Mouse (Mus musculus) Patski (cell line): ENCODE measurements around the gene Trank1. TPM values are rescaled to one million over a fixed set of nuclear protein-coding genes. Genes with fewer than 3 reads are reported as not detected.
A peak's percentile ranks its signal among the peaks of the same experiment; 100 is the strongest.

Source experiments
- ATAC-seq: fragments of 100-300 bp; one replicate; pipeline ENCODE4 v1.8.0; 2021
- CTCF ChIA-PET: fragments of 350-600 bp; sonication (Branson Sonifier 250); formaldehyde crosslinking; loops from one replicate; lab custom pipeline; 2022; ENCODE audit warnings: inconsistent platforms; lab: Charles Lee
- POLR2A ChIA-PET: fragments of 350-600 bp; sonication (Branson Sonifier 250); formaldehyde crosslinking; loops from one replicate; lab custom pipeline; 2022; ENCODE audit warnings: antibody characterized with exemption, inconsistent platforms; lab: Charles Lee
- DNase-seq: peaks from one replicate; pipeline ENCODE4 v3.0.0-alpha.2; 2011; ENCODE audit warnings: low read depth, low spot score
- H3K27me3 ChIP-seq: fragments of 371-371 bp; one replicate; pipeline ENCODE4 v1.5.1; 2021
- CTCF ChIP-seq: fragments of 100-300 bp; IDR thresholded peaks from one replicate; pipeline ENCODE4 v1.5.1; 2021
- in situ Hi-C: fragments of 300-500 bp; cut with MboI; formaldehyde crosslinking; loops from 3 replicates; pipeline ENCODE4 v1.11.1; 2018; ENCODE audit warnings: low pct_unique_long_range_greater_than_20kb, mixed read lengths
- polyA plus RNA-seq: library from polyadenylated mRNA; unstranded; gene quantifications from one replicate; pipeline ENCODE4 v1.2.3, GENCODE M21; 2021

Gene Trank1
- polyA plus RNA-seq, 1 experiment from 2014 or later, result 8.6 TPM

DNA sequence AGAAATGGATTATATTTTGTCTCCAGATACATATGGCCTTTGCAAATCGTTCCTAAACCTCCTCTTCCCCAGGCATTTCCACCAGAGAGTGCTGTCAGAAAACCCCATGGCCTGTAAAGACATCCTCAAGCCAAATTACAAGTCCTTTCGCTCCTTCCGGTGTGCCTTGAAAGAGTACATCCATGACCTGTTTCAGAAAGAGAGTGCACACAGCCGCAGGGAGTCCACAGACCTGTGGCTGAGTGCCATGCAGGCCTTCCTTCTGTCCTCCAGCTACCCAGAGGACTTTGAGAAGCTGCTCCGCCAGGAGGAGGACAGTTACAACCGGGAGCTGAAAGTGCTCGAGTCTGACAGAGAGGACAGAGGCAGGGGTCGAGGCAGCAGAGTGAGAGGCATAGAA lies 79.5 kb downstream of the Trank1 start:
- POLR2A ChIA-PET, result interaction anchor here (1.1 kb wide), 1 partner anchor 8 kb away, joined by 3 read pairs; no protein-coding TSS in a partner anchor
- H3K27me3 ChIP-seq, result no peaks in the 10 kb centered on the region
- no peak for TF ChIP-seq CTCF
- ATAC-seq (no peak), DNase-seq (no peak)
- CTCF ChIA-PET, result no interaction called here
- in situ Hi-C loops, result no loop called here

GRCm38 (mm10) chr9:111391926-111392442 lies 80.4 kb downstream of the Trank1 start:
- ATAC-seq (no peak), DNase-seq (no peak)
- ChIA-PET POLR2A (interaction anchor here (1.1 kb wide), 1 partner anchor 9 kb away, joined by 3 read pairs; no protein-coding TSS in a partner anchor), CTCF (no interaction called here)
- TF ChIP-seq CTCF, result no peak
- in situ Hi-C loops, result no loop called here
- no peaks in the 10 kb centered on the region for H3K27me3 ChIP-seq

DNA sequence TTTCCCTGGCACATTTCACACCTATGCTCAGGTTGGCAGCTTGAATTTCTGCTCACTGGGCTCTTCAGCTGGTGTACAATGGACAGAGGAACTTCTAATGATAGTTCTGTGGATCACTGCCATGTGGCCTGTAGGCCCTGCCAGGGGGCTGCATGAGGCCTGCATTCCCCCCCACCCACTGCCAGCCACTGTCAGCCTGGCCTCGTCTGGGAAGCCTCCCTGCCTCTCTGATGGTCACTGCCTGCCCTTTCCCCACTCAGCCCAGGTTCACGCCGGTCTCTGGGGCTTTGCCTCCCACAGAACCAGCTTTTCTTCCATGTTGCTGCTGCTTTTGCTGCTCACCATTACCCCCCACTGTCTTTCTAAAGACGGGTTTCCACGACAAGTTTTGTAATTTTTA lies 83.7 kb downstream of the Trank1 start:
- no peak for TF ChIP-seq CTCF
- no peak for ATAC-seq
- no peaks in the 10 kb centered on the region for H3K27me3 ChIP-seq
- in situ Hi-C loops, result no loop called here
- ChIA-PET CTCF (interaction anchor here (2.2 kb wide), 1 partner anchor 12 kb away, joined by 5 read pairs; no protein-coding TSS in a partner anchor), POLR2A (no interaction called here)
- no peak for DNase-seq

DNA sequence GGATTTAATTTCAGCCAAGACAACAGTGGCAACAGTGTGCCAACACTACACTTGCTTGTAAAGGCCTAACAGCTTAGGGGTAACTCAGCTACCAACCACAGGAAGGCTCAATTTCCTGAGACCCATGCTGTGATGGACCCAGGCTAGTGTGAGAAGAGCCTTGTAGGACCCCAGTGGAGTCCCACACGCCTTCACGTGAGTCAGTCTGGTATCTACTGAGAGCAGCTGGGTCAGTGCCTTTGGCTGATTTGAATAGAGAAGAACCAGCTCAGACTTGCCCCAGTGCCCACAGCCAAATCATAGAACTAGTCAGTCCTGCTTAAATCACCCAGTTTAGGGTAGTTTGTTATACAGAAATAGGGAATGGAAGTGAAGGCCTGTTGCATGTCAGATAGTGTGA lies 86.5 kb downstream of the Trank1 start:
- DNase-seq, result no peak
- no peaks in the 10 kb centered on the region for H3K27me3 ChIP-seq
- TF ChIP-seq CTCF, result no peak
- ChIA-PET CTCF (interaction anchor here (0.7 to 2.0 kb wide), 2 partner anchors 10 to 24 kb away, joined by 4 to 6 read pairs; no protein-coding TSS in a partner anchor), POLR2A (no interaction called here)
- no peak for ATAC-seq
- in situ Hi-C loops, result no loop called here

DNA sequence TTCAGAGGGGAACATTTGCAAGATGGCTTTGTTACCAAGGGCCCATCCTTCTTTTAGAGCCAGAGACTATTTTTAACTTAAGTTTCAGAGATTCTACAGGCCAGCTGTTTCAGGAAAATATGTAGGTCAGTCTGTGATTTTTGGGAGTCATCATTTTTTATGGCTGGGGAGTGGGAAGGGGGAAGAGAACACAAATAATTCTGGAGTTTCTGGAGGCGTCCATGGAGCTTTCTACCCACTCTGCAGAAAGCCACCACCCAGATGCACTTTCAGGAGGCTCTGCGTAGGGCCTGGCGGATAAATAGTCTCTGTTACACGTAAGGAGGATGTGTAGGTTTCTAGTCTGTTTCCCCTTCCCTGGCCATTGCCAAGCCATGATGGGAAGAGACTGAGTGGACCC lies 88.5 kb downstream of the Trank1 start:
- TF ChIP-seq CTCF, result no peak
- POLR2A ChIA-PET, result no interaction called here
- DNase-seq, result no peak
- in situ Hi-C loops, result no loop called here
- CTCF ChIA-PET, result interaction anchor here (1.3 to 2.0 kb wide), 4 partner anchors 11 to 43 kb away, joined by 3 to 9 read pairs (median 5); no protein-coding TSS in a partner anchor
- no peaks in the 10 kb centered on the region for H3K27me3 ChIP-seq
- no peak for ATAC-seq

- in situ Hi-C loops, result no loop called here
- ChIA-PET CTCF (interaction anchor here (1.1 to 1.5 kb wide), 3 partner anchors 16 to 31 kb away, joined by 3 to 6 read pairs (median 3); no protein-coding TSS in a partner anchor), POLR2A (interaction anchor here (0.5 kb wide), 1 partner anchor 515 kb away, joined by 4 read pairs; no protein-coding TSS in a partner anchor)
- TF ChIP-seq CTCF, result no peak
- no peaks in the 10 kb centered on the region for H3K27me3 ChIP-seq
- no peak for DNase-seq
- ATAC-seq, result peak; percentile 46
These were observed 91.6 kb downstream of the Trank1 start for GRCm38 (mm10) chr9:111403159-111403558.

DNA sequence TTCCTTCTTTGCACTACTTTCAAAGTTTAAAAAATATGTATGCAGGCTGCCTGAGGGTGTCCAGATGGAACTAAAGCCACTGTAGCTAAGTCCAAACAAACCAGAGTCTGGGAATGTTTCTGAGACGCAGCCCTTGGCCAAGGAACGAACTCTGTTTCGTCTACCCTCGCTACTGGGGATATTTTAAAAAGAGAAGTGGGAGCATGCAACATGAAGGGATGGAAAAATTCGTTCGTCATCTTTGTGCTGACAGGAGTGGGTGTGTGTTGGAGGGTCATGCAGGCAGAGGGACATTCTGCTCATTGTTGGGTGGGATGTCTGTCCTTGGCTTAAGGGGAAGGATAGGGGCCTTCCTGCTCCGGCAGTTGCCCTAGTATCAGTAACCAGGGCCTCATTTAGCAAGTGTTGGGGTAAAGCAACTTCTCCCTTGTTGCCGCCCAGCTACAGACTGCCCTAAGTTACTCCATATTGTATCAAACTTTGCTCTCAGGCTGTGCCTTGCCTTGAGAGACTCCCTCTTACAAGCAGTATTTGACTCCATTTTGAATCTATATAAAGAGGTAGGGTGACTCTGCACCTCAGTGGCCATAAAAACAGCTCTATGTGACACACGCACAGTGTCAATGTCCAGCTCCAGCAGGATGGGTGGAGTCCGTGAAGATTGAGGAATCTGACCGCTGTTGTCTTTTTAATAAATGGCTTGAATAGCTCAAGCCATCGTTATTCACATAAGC lies 93.0 kb downstream of the Trank1 start:
- no peak for DNase-seq
- in situ Hi-C loops, result no loop called here
- CTCF ChIA-PET, result interaction anchor here (0.9 to 1.6 kb wide), 4 partner anchors 20 to 49 kb away, joined by 3 to 4 read pairs (median 4); no protein-coding TSS in a partner anchor
- POLR2A ChIA-PET, result interaction anchor here (1.1 kb wide), 1 partner anchor 15 kb away, joined by 3 read pairs; no protein-coding TSS in a partner anchor
- H3K27me3 ChIP-seq, result no peaks in the 10 kb centered on the region
- no peak for TF ChIP-seq CTCF
- peak; percentile 76 for ATAC-seq

DNA sequence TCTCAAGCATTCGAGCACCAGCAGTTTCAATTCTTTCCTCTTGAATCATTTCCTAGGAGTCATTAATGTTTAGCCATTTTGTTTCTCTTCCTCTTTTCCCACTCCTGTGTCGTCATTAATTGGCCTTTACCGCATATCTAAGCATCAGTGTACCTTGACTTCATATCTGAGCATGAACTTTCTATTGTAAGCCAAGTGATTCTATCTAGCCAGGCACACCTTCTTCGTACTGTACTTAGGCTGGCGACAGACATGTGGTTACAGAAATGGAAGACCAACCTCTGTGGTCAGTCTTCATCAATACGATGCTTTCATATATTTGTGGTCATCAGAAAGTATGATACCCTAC lies 93.5 kb downstream of the Trank1 start:
- H3K27me3 ChIP-seq, result no peaks in the 10 kb centered on the region
- TF ChIP-seq CTCF, result no peak
- in situ Hi-C loops, result no loop called here
- ATAC-seq (peak; percentile 79), DNase-seq (no peak)
- ChIA-PET POLR2A (no interaction called here), CTCF (interaction anchor here (0.9 to 1.6 kb wide), 3 partner anchors 19 to 49 kb away, joined by 3 to 4 read pairs (median 4); no protein-coding TSS in a partner anchor)

GRCm38 (mm10) chr9:111408012-111408411 lies 96.5 kb downstream of the Trank1 start:
- ATAC-seq, result no peak
- POLR2A ChIA-PET, result no interaction called here
- TF ChIP-seq CTCF, result no peak
- in situ Hi-C loops, result no loop called here
- no peak for DNase-seq
- no peaks in the 10 kb centered on the region for H3K27me3 ChIP-seq
- CTCF ChIA-PET, result interaction anchor here (1.1 kb wide), 1 partner anchor 21 kb away, joined by 3 read pairs; no protein-coding TSS in a partner anchor

- ChIA-PET POLR2A (no interaction called here), CTCF (interaction anchor here (1.1 kb wide), 1 partner anchor 20 kb away, joined by 3 read pairs; no protein-coding TSS in a partner anchor)
- DNase-seq (no peak), ATAC-seq (no peak)
- in situ Hi-C loops, result no loop called here
- no peak for TF ChIP-seq CTCF
- H3K27me3 ChIP-seq, result no peaks in the 10 kb centered on the region
These were observed 96.9 kb downstream of the Trank1 start for GRCm38 (mm10) chr9:111408427-111408826.
